Mouse (Mus musculus): ENCODE data around the gene Slc25a47. TPM values are rescaled to one million over a fixed set of nuclear protein-coding genes. Genes with fewer than 3 reads are reported as not detected.

Slc25a47 gene
- polyA plus RNA-seq, 1 experiment from 2014 or later, result 12.4 TPM

GRCm38 (mm10) chr12:108849488-108850022 is 13.7 kb downstream of the Slc25a47 start:
- peaks cover 13% of the 10 kb centered on the region for H3K4me1 ChIP-seq (replicated peaks)
- ATAC-seq, result no peak
- H3K36me3 ChIP-seq, result peaks cover 8% of the 10 kb centered on the region
- H3K27ac ChIP-seq, result no peak overlapping the region
- WGBS, result 92% methylated on average over 4 of the region's 4 CpGs
- H3K4me2 ChIP-seq (replicated peaks), result no peak overlapping the region
- no peak overlapping the region for H3K9ac ChIP-seq (replicated peaks)
- H3K4me3 ChIP-seq (replicated peaks), result no peak overlapping the region
- no peaks in the 10 kb centered on the region for H3K9me3 ChIP-seq
- H3K27me3 ChIP-seq, result no peaks in the 10 kb centered on the region

GRCm38 (mm10) chr12:108850129-108850528 is 14.3 kb downstream of the Slc25a47 start:
- Histone ChIP-seq H3K27me3 (no peaks in the 10 kb centered on the region), H3K27ac (no peak overlapping the region), H3K4me2 (replicated peaks) (no peak overlapping the region), H3K36me3 (peaks cover 6% of the 10 kb centered on the region), H3K4me1 (replicated peaks) (peaks cover 13% of the 10 kb centered on the region), H3K4me3 (replicated peaks) (no peak overlapping the region), H3K9me3 (no peaks in the 10 kb centered on the region), H3K9ac (replicated peaks) (no peak overlapping the region)
- no peak; the same call in 1 of the 2 replicates for ATAC-seq
- WGBS, result 72% methylated on average over 8 of the region's 8 CpGs

GRCm38 (mm10) chr12:108850886-108851285 is 15.0 kb downstream of the Slc25a47 start:
- H3K9me3 ChIP-seq, result no peaks in the 10 kb centered on the region
- no peak overlapping the region for H3K27ac ChIP-seq
- H3K4me3 ChIP-seq (replicated peaks), result no peak overlapping the region
- no peak overlapping the region for H3K9ac ChIP-seq (replicated peaks)
- H3K27me3 ChIP-seq, result no peaks in the 10 kb centered on the region
- no peak overlapping the region for H3K4me2 ChIP-seq (replicated peaks)
- ATAC-seq, result no peak
- H3K4me1 ChIP-seq (replicated peaks), result peaks cover 13% of the 10 kb centered on the region
- H3K36me3 ChIP-seq, result peaks cover 11% of the 10 kb centered on the region
- WGBS, result 90% methylated on average over 8 of the region's 8 CpGs

GRCm38 (mm10) chr12:108852822-108853221 is 17.0 kb downstream of the Slc25a47 start:
- no peak overlapping the region for H3K9ac ChIP-seq (replicated peaks)
- H3K4me2 ChIP-seq (replicated peaks), result no peak overlapping the region
- peaks cover 13% of the 10 kb centered on the region for H3K4me1 ChIP-seq (replicated peaks)
- no peaks in the 10 kb centered on the region for H3K9me3 ChIP-seq
- H3K4me3 ChIP-seq (replicated peaks), result no peak overlapping the region
- WGBS, result 86% methylated on average over 8 of the region's 8 CpGs
- no peak for ATAC-seq
- no peaks in the 10 kb centered on the region for H3K27me3 ChIP-seq
- peaks cover 17% of the 10 kb centered on the region for H3K36me3 ChIP-seq
- H3K27ac ChIP-seq, result no peak overlapping the region

GRCm38 (mm10) chr12:108855081-108855480 is 19.2 kb downstream of the Slc25a47 start:
- peaks cover 11% of the 10 kb centered on the region for H3K4me1 ChIP-seq (replicated peaks)
- no peak overlapping the region for H3K4me2 ChIP-seq (replicated peaks)
- 90% methylated on average over 10 of the region's 10 CpGs for WGBS
- ATAC-seq, result no peak
- H3K27me3 ChIP-seq, result no peaks in the 10 kb centered on the region
- H3K36me3 ChIP-seq, result peaks cover 30% of the 10 kb centered on the region
- no peak overlapping the region for H3K27ac ChIP-seq
- no peaks in the 10 kb centered on the region for H3K9me3 ChIP-seq
- H3K9ac ChIP-seq (replicated peaks), result no peak overlapping the region
- no peak overlapping the region for H3K4me3 ChIP-seq (replicated peaks)

- no peak overlapping the region for H3K4me2 ChIP-seq (replicated peaks)
- H3K27me3 ChIP-seq, result no peaks in the 10 kb centered on the region
- no peak overlapping the region for H3K9ac ChIP-seq (replicated peaks)
- no peaks in the 10 kb centered on the region for H3K9me3 ChIP-seq
- H3K36me3 ChIP-seq, result peaks cover 41% of the 10 kb centered on the region
- H3K4me3 ChIP-seq (replicated peaks), result no peak overlapping the region
- 0 out of 2 replicates have a peak, but pooled peaks cover 3% of the 10 kb centered on the region for H3K4me1 ChIP-seq (replicated peaks)
- 88% methylated on average over 8 of the region's 8 CpGs for WGBS
- H3K27ac ChIP-seq, result no peak overlapping the region
- no peak for ATAC-seq
Observed at GRCm38 (mm10) chr12:108856186-108856585, 20.3 kb downstream of the Slc25a47 start.

GRCm38 (mm10) chr12:108857109-108857508 is 21.3 kb downstream of the Slc25a47 start:
- ATAC-seq, result no peak

GRCm38 (mm10) chr12:108857589-108858184 is 21.8 kb downstream of the Slc25a47 start:
- no peak overlapping the region for H3K4me3 ChIP-seq (replicated peaks)
- no peak overlapping the region; the same call in 1 of the 2 replicates for H3K27ac ChIP-seq
- H3K36me3 ChIP-seq, result peaks cover 56% of the 10 kb centered on the region
- no peaks in the 10 kb centered on the region for H3K9me3 ChIP-seq
- WGBS, result 92% methylated on average over 7 of the region's 7 CpGs
- no peak overlapping the region for H3K4me2 ChIP-seq (replicated peaks)
- H3K4me1 ChIP-seq (replicated peaks), result no peaks in the 10 kb centered on the region
- ATAC-seq, result no peak
- H3K27me3 ChIP-seq, result no peaks in the 10 kb centered on the region
- no peak overlapping the region for H3K9ac ChIP-seq (replicated peaks)

More at GRCm38 (mm10) chr12:108857109-108857508, 21.3 kb downstream of the Slc25a47 start:
- H3K9ac ChIP-seq (replicated peaks), result no peak overlapping the region
- H3K27ac ChIP-seq, result no peak overlapping the region
- H3K36me3 ChIP-seq, result peaks cover 50% of the 10 kb centered on the region
- no peak overlapping the region for H3K4me2 ChIP-seq (replicated peaks)
- H3K4me3 ChIP-seq (replicated peaks), result no peak overlapping the region
- H3K9me3 ChIP-seq, result no peaks in the 10 kb centered on the region
- H3K4me1 ChIP-seq (replicated peaks), result no peaks in the 10 kb centered on the region
- 87% methylated on average over 7 of the region's 7 CpGs for WGBS
- no peaks in the 10 kb centered on the region for H3K27me3 ChIP-seq

- WGBS, result 87% methylated on average over 5 of the region's 5 CpGs
- H3K4me3 ChIP-seq (replicated peaks), result no peak overlapping the region
- H3K4me2 ChIP-seq (replicated peaks), result no peak overlapping the region
- H3K27ac ChIP-seq, result no peak overlapping the region
- no peak for ATAC-seq
- no peaks in the 10 kb centered on the region for H3K9me3 ChIP-seq
- no peaks in the 10 kb centered on the region for H3K27me3 ChIP-seq
- H3K36me3 ChIP-seq, result peaks cover 64% of the 10 kb centered on the region
- H3K4me1 ChIP-seq (replicated peaks), result no peaks in the 10 kb centered on the region
- H3K9ac ChIP-seq (replicated peaks), result no peak overlapping the region
Observed at GRCm38 (mm10) chr12:108858486-108858885, 22.6 kb downstream of the Slc25a47 start.

- no peak overlapping the region for H3K27ac ChIP-seq
- H3K4me3 ChIP-seq (replicated peaks), result no peak overlapping the region
- WGBS, result 91% methylated on average over 6 of the region's 6 CpGs
Observed at GRCm38 (mm10) chr12:108865007-108865494, 29.2 kb downstream of the Slc25a47 start.

GRCm38 (mm10) chr12:108869575-108869974 is 33.7 kb downstream of the Slc25a47 start:
- 77% methylated on average over 2 of the region's 2 CpGs for WGBS

More at GRCm38 (mm10) chr12:108865007-108865494, 29.2 kb downstream of the Slc25a47 start:
- no peaks in the 10 kb centered on the region for H3K4me1 ChIP-seq (replicated peaks)
- H3K9me3 ChIP-seq, result no peaks in the 10 kb centered on the region
- ATAC-seq, result no peak
- H3K36me3 ChIP-seq, result peaks cover 100% of the 10 kb centered on the region
- no peaks in the 10 kb centered on the region for H3K27me3 ChIP-seq
- no peak overlapping the region for H3K9ac ChIP-seq (replicated peaks)
- no peak overlapping the region for H3K4me2 ChIP-seq (replicated peaks)

GRCm38 (mm10) chr12:108873122-108873521 is 37.3 kb downstream of the Slc25a47 start:
- peaks cover 90% of the 10 kb centered on the region for H3K36me3 ChIP-seq
- no peaks in the 10 kb centered on the region for H3K27me3 ChIP-seq
- no peaks in the 10 kb centered on the region for H3K4me1 ChIP-seq (replicated peaks)
- no peak for ATAC-seq
- H3K9ac ChIP-seq (replicated peaks), result no peak overlapping the region
- no peak overlapping the region for H3K27ac ChIP-seq
- no peak overlapping the region for H3K4me2 ChIP-seq (replicated peaks)
- WGBS, result 87% methylated on average over 5 of the region's 5 CpGs
- no peaks in the 10 kb centered on the region for H3K9me3 ChIP-seq
- H3K4me3 ChIP-seq (replicated peaks), result no peak overlapping the region

More at GRCm38 (mm10) chr12:108869575-108869974, 33.7 kb downstream of the Slc25a47 start:
- H3K9ac ChIP-seq (replicated peaks), result no peak overlapping the region
- H3K4me3 ChIP-seq (replicated peaks), result no peak overlapping the region
- H3K9me3 ChIP-seq, result no peaks in the 10 kb centered on the region
- ATAC-seq, result no peak
- H3K4me2 ChIP-seq (replicated peaks), result no peak overlapping the region
- H3K36me3 ChIP-seq, result peaks cover 94% of the 10 kb centered on the region
- H3K27me3 ChIP-seq, result no peaks in the 10 kb centered on the region
- H3K27ac ChIP-seq, result no peak overlapping the region
- H3K4me1 ChIP-seq (replicated peaks), result no peaks in the 10 kb centered on the region
